Mouse (Mus musculus) liver, postnatal 0 days (tissue): ENCODE measurements at regions not wholly inside any gene's neighbourhood (a gene's known extent, or its start where the extent isn't known, plus 50 kb on each side); places are given as distances from the start of the nearest gene placed in this dataset.

Source experiments
- CTCF ChIP-seq: sonication (generic); IDR thresholded peaks from 2 replicates; pipeline ENCODE4 v1.5.1; 2016; ENCODE audit warnings: antibody characterized with exemption, low read depth
- EP300 ChIP-seq: IDR thresholded peaks from 2 replicates; pipeline ENCODE4 v1.6.1; 2016; ENCODE audit warnings: antibody characterized with exemption, low read depth, mild to moderate bottlenecking

DNA sequence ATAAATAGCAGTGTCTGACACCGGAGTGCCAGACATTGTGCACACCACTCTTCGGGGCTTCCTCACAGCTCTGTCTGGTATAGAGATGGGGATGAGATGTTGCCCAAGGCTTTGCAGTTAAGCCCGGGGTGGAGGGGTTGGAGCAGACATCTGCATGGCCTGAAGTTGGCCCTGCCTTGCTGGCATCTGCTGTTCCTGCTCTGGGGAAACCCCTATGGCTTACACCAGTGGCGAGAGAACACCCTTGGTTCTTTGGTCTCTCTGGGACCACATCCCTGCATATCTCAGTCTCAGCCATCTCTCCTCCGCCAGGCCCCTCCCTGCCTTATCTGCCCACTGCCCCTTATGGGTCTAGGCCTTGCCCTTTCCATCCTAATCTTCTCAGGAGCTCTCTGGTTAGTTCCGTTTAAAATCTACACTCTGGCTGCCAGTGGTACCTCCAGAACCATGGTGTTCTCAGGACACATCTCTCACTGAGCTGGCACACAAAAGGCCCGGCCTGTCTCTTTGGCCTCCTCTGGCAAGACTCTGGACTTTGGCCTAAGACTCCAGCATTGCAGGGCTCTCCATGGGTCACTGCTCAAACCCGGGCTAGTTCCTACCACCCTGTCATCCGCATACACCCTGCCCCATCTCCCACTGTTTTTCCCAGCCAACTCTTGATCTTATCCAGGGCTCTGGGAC is 123.3 kb upstream of the Id2 start:
- no peak for TF ChIP-seq EP300
- TF ChIP-seq CTCF: no peak
